Mouse (Mus musculus) heart, embryonic 15.5 days (tissue): Measurements from ENCODE around the gene Drc1. TPM values are rescaled to one million over a fixed set of nuclear protein-coding genes. Genes with fewer than 3 reads are reported as not detected.
A peak's percentile ranks its signal among the peaks of the same experiment; 100 is the strongest.

ENCODE experiments used
- ATAC-seq: fragments of 200-750 bp; cut with Nextera tagmentation; replicated peaks from 2 replicates; pipeline ENCODE4 v1.8.0; 2017; ENCODE audit warnings: low read depth, moderate TSS enrichment; ENCODE audit not compliant: insufficient number of reproducible peaks, insufficient read depth, low FRiP score
- H3K27ac ChIP-seq: fragments of 300-500 bp; sonication (generic); 2 replicates; pipeline ENCODE4 v1.5.1; 2015; ENCODE audit warnings: mild to moderate bottlenecking, inconsistent platforms
- H3K27me3 ChIP-seq: fragments of 300-500 bp; sonication (generic); 2 replicates; pipeline ENCODE4 v1.6.1; 2015; ENCODE audit warnings: inconsistent platforms
- H3K36me3 ChIP-seq: fragments of 300-500 bp; sonication (generic); 2 replicates; pipeline ENCODE4 v1.6.1; 2015; ENCODE audit warnings: mild to moderate bottlenecking, inconsistent platforms
- H3K4me1 ChIP-seq: fragments of 300-500 bp; sonication (generic); replicated peaks from 2 replicates; pipeline ENCODE4 v1.6.1; 2015; ENCODE audit warnings: inconsistent platforms
- H3K4me2 ChIP-seq: fragments of 300-500 bp; sonication (generic); 2 replicates; pipeline ENCODE4 v1.6.1; 2015; ENCODE audit warnings: inconsistent platforms, mild to moderate bottlenecking, moderate library complexity
- H3K4me3 ChIP-seq: fragments of 300-500 bp; sonication (generic); 2 replicates; pipeline ENCODE4 v1.5.1; 2015; ENCODE audit warnings: mild to moderate bottlenecking, inconsistent platforms
- H3K9ac ChIP-seq: fragments of 300-500 bp; sonication (generic); 2 replicates; pipeline ENCODE4 v1.6.1; 2015; ENCODE audit warnings: mild to moderate bottlenecking, inconsistent platforms
- H3K9me3 ChIP-seq: fragments of 300-500 bp; sonication (generic); replicated peaks from 2 replicates; pipeline ENCODE4 v1.6.1; 2016; ENCODE audit warnings: inconsistent platforms
- WGBS: fragments of 180-500 bp; shearing (Covaris S2); methylation state at CpG from one replicate; pipeline ENCODE4 v1.1.7; 2015; ENCODE audit warnings: mixed read lengths; 5-methylcytosine and 5-hydroxymethylcytosine counted together
- polyA plus RNA-seq: library from polyadenylated mRNA; unstranded; fragments of >200 nt; fragmentation: Nextera tagmentation; extraction: Ambion mirVana; gene quantifications from 2 replicates; pipeline ENCODE4 v1.2.1, GENCODE M21; 2015

Gene Drc1
- polyA plus RNA-seq = 0.84 and 2.7 TPM in 2 replicates

DNA sequence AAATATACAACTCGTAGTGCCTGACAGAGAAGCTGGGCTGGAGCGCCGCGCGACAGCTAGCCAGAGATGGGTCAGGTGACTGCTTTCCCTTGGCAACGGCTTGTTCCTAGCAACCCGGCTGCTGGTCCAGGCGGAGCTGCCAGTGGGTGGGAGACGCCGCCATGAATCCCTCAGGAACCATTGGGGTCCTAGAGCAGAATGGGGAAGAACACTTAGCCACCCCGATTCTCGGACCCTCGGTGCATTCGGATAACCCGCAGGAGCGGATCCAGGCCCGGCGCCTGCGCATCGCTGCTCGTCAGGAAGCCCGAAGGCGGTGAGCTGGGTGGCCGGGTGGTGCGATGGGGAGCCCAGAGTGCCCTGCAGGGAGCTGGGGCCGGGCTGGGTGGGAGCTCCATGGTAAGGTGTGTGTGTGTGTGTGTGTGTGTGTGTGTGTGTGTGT, at the start of gene Drc1:
Gene Drc1 (plus strand): TSS at position 98 of the 442 bp plus-strand sequence.
- H3K27ac ChIP-seq = no peak within 1 kb of the TSS
- peaks cover 6% of the 10 kb centered on the region; the same call in 1 of the 2 replicates for H3K4me1 ChIP-seq
- peak within 1 kb of the TSS; percentile 40 for H3K4me3 ChIP-seq
- H3K9me3 ChIP-seq = no peaks in the 10 kb centered on the region
- ATAC-seq = 0 out of 2 replicates have a peak, but pooled peaks have one; percentile 43
- H3K9ac ChIP-seq = no peak within 1 kb of the TSS
- H3K27me3 ChIP-seq = no peaks in the 10 kb centered on the region
- H3K36me3 ChIP-seq = no peaks in the 10 kb centered on the region
- WGBS = 6% methylated on average over 26 of the region's 26 CpGs
- peak within 1 kb of the TSS; percentile 66 for H3K4me2 ChIP-seq

DNA sequence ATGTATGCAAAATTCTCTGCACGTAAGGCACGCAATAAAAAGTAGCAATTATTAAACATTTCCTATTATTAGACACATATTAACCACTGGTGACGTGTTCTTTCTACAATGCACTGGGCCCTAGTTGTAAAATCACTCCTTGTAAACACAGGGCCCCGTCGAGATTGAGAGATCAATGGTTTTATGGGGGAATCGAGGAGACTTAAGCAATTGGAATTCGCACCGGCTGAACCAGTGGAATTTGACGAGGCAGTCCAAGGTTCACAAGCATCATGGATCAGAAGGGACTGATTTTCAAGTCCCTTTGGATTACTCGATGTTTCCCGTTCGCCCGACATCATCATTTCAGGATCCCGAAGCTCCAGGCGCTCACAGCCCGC, 49.3 kb upstream of the Drc1 start:
- peaks cover 27% of the 10 kb centered on the region for H3K4me1 ChIP-seq
- H3K4me2 ChIP-seq = peak overlapping the region; percentile 83
- no peaks in the 10 kb centered on the region for H3K9me3 ChIP-seq
- H3K27me3 ChIP-seq = no peaks in the 10 kb centered on the region
- H3K36me3 ChIP-seq = no peaks in the 10 kb centered on the region
- H3K9ac ChIP-seq = peak overlapping the region; percentile 60
- no peak for ATAC-seq
- WGBS = 45% methylated on average over 16 of the region's 16 CpGs
- H3K27ac ChIP-seq = peak overlapping the region; percentile 65
- peak overlapping the region; percentile 69 for H3K4me3 ChIP-seq

DNA sequence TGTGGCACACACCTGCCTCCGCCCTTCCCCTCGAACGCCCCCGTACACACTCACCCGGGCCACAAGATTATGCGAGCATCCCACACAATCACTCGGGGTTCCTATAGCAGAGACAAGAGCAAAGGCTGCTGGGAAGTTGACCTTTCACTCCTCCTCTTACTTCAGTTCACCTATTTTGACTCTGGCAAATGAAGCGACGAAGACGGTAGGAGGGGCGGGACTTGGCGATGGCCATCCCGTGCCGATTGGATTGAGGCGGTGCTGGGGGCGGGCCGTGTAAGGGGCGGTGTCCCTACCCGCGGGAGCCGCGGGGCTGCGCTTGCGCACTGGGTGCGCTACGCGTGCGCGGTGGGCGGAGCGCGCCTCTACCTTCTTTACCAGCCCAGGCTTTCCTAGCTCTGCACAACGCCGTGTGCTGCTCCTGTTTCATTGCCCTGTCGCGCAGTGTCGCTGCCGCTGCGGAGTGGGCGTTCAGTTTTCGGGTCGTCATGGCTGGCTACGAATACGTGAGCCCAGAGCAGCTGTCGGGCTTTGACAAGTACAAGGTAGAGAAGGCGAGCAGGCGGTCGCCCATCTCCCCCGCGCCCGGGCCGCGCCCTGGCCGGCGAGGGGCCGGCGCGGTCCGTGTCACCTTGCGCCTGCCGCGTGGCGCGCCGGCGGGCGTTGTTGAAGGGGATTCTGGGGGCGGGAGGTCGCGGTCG, 48.8 kb upstream of the Drc1 start, which contains the start of gene Selenoi:
Gene Selenoi (plus strand): TSS at position 311 of the 701 bp plus-strand sequence.
- 1% methylated on average over 71 of the region's 71 CpGs for WGBS
- no peaks in the 10 kb centered on the region for H3K9me3 ChIP-seq
- peak within 1 kb of the TSS; percentile 69 for H3K4me3 ChIP-seq
- H3K36me3 ChIP-seq = no peaks in the 10 kb centered on the region
- peaks cover 27% of the 10 kb centered on the region for H3K4me1 ChIP-seq
- peak within 1 kb of the TSS; percentile 94 for H3K27ac ChIP-seq
- ATAC-seq = peak; percentile 100
- H3K4me2 ChIP-seq = peak within 1 kb of the TSS; percentile 83
- peak within 1 kb of the TSS; percentile 84 for H3K9ac ChIP-seq
- H3K27me3 ChIP-seq = no peaks in the 10 kb centered on the region

DNA sequence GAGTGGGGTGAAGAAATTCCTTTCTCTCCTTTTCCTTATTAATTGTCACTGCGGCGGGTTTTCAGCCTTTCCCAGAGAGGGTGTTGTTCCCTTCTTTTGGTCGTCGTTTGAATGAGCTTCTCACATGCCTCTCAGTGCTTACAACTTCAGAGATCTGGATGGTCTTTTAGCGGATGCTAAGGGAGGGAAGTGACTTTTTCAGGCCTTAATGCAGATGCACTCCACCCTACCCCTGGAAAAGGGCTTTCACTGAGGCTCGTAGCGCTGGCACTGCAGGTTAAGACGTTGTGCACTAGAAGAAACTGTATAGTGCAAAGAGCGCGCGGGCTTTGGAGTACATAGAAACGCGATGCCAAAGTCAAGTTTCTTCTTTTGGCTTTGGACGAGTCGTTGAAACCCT, 48.1 kb upstream of the Drc1 start:
- H3K4me3 ChIP-seq = peak overlapping the region; percentile 69
- no peaks in the 10 kb centered on the region for H3K36me3 ChIP-seq
- peak overlapping the region; percentile 94 for H3K27ac ChIP-seq
- H3K9ac ChIP-seq = peak overlapping the region; percentile 84
- H3K4me2 ChIP-seq = peak overlapping the region; percentile 83
- no peaks in the 10 kb centered on the region for H3K9me3 ChIP-seq
- no peak for ATAC-seq
- no peaks in the 10 kb centered on the region for H3K27me3 ChIP-seq
- WGBS = 1% methylated on average over 15 of the region's 15 CpGs
- peaks cover 27% of the 10 kb centered on the region for H3K4me1 ChIP-seq

DNA sequence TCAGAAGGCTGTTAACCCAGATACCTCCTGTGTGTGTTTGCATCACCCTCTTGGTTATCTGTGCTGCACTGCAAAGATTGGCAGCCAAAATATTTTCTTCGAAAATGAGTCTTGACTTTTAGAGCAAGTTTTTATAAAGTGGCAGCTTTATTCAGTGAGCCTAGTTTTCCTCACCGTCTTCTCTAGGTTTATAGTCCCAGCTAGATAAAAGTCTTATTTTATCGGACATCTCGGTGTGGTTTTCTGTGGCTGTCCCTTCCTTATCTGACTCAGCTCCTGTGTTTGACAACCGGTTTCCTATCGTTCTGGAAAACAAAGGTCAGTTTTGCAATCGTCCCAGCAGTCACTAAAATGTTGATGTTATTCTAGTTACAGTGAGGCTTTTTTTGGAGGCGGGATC, 47.2 kb upstream of the Drc1 start:
- 29% methylated on average over 8 of the region's 8 CpGs for WGBS
- Histone ChIP-seq H3K4me2 (peak overlapping the region; percentile 83), H3K9ac (peak overlapping the region; percentile 84; the same call in 1 of the 2 replicates), H3K9me3 (no peaks in the 10 kb centered on the region), H3K27me3 (no peaks in the 10 kb centered on the region), H3K27ac (no peak overlapping the region), H3K4me1 (peaks cover 27% of the 10 kb centered on the region), H3K36me3 (no peaks in the 10 kb centered on the region), H3K4me3 (peak overlapping the region; percentile 69)
- ATAC-seq = no peak

DNA sequence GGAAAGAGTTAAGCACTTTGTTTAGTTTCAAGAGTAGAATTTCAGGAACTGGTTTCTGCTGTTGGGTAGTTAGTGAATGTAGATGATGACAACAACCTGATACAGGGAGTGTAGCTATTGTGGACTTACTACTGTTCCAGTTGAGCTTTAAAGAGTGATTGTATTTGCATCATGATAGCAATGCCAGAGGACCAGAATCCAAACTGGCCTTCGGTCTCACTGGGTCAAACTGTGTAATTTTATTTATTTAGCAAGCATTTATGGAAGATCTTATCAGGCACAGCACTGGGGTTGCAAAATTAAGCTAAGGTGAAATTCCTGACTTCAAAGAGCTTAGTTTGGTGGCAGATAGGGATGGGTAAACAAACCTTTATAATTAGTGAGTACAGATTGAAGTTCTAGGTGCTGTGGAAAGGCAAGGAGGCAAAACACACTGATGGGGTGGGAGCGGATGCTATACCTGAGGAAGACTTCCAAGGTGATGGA, 45.5 kb upstream of the Drc1 start:
- Histone ChIP-seq H3K4me1 (peaks cover 29% of the 10 kb centered on the region), H3K4me2 (no peak overlapping the region), H3K9me3 (no peaks in the 10 kb centered on the region), H3K27me3 (no peaks in the 10 kb centered on the region), H3K9ac (no peak overlapping the region), H3K27ac (no peak overlapping the region), H3K4me3 (no peak overlapping the region), H3K36me3 (no peaks in the 10 kb centered on the region)
- no peak for ATAC-seq
- 87% methylated on average over 2 of the region's 2 CpGs for WGBS

DNA sequence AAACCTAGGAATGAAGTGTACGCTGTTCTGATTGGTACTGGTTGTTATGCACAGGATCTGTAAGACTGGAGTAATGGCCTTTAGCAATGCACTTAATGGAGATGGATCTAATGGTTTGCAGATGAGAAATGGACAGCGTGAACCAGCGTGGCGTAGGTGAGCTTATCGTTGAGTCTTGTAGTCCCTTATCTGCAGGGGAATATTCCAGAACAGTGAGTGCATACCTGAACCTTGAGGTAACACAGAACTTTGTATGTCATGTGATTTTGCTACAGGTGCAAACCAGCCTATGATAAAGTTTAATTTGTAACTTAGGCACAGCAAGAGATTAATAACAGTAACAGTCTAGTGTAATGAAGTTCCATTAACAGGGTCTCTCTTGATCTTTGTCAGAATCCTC, 42.7 kb upstream of the Drc1 start:
- Histone ChIP-seq H3K27me3 (no peaks in the 10 kb centered on the region), H3K4me2 (no peak overlapping the region), H3K9me3 (no peaks in the 10 kb centered on the region), H3K4me1 (peaks cover 29% of the 10 kb centered on the region), H3K36me3 (no peaks in the 10 kb centered on the region), H3K27ac (no peak overlapping the region), H3K9ac (no peak overlapping the region), H3K4me3 (no peak overlapping the region)
- ATAC-seq = no peak
- WGBS = 88% methylated on average over 5 of the region's 5 CpGs

DNA sequence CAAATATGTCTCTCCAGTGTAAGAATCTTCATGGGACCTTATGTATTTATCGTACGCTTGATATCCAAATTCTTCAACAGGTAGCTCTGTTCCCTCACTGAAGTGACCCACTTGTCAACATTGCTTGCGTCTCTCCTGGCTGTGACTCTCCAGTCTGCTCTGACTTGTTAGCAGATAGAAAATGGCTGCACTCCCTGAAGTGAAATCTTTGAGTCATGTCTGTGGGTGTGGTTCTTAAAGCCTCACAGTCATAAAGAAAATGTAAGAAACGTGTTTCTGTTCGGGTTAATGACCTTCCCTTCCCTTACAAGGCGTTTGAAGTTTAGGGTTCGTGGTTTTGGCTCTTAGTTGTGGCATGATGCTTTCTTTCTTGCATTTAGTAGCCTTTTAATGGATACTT, 40.6 kb upstream of the Drc1 start:
- peaks cover 36% of the 10 kb centered on the region for H3K4me1 ChIP-seq
- ATAC-seq = no peak
- 73% methylated on average over 7 of the region's 7 CpGs for WGBS

DNA sequence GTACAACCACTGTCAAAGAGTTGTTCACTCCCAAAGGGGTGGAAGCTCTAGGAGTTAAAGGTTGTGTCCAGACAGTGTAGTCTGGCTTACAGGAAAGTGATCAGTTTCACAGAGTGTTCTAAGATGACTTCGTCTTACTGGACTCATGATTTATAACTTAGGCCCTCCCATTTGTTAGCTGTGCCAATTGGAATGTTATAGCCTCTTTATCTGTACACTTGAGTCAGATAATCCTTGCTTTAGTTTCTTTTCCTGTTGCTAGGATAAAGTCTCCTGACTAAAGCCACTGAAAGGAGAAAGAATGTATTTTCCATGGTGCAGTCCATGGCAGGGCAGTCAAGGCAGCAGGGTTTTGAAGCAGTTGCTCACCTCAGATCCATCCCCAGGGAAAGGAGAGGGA, 38.8 kb upstream of the Drc1 start:
- 25% methylated on average over 1 of the region's 1 CpGs for WGBS
- Histone ChIP-seq H3K36me3 (no peaks in the 10 kb centered on the region; the same call in 1 of the 2 replicates), H3K4me3 (no peak overlapping the region), H3K27me3 (no peaks in the 10 kb centered on the region), H3K27ac (peak overlapping the region; percentile 35), H3K4me1 (peaks cover 35% of the 10 kb centered on the region), H3K9me3 (no peaks in the 10 kb centered on the region), H3K9ac (no peak overlapping the region), H3K4me2 (no peak overlapping the region)
- ATAC-seq = 0 out of 2 replicates have a peak, but pooled peaks have one; percentile 7

More for the DNA sequence above, 40.6 kb upstream of the Drc1 start:
- H3K36me3 ChIP-seq = no peaks in the 10 kb centered on the region
- no peaks in the 10 kb centered on the region for H3K27me3 ChIP-seq
- no peak overlapping the region for H3K4me2 ChIP-seq
- no peaks in the 10 kb centered on the region for H3K9me3 ChIP-seq
- H3K4me3 ChIP-seq = no peak overlapping the region
- no peak overlapping the region for H3K9ac ChIP-seq
- no peak overlapping the region for H3K27ac ChIP-seq

DNA sequence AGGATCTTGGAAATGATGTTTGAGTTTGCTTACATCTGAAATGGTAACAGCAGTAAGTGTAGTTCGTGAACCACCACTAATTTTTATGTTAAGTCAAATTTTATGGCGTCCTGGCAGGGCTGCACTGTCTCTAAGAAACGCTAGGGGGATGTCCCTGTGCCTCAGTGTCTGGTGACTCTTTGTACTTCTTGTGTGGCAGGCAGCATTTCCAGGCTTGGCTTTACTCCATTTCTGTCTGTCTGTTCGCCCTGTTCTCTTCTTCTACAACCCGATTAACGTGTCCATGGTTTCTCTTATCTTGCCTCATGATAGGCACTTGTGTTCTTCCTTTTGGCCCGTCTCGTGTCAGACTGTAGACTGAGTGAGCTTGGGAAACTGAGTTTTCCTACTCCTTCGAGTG, 37.4 kb upstream of the Drc1 start:
- peak overlapping the region; percentile 33 for H3K27ac ChIP-seq
- no peak overlapping the region for H3K4me2 ChIP-seq
- H3K9ac ChIP-seq = peak overlapping the region; percentile 18; the same call in 1 of the 2 replicates
- no peak for ATAC-seq
- peaks cover 35% of the 10 kb centered on the region for H3K4me1 ChIP-seq
- 27% methylated on average over 9 of the region's 9 CpGs for WGBS
- no peaks in the 10 kb centered on the region for H3K27me3 ChIP-seq
- H3K36me3 ChIP-seq = no peaks in the 10 kb centered on the region; the same call in 1 of the 2 replicates
- no peaks in the 10 kb centered on the region for H3K9me3 ChIP-seq
- no peak overlapping the region for H3K4me3 ChIP-seq

DNA sequence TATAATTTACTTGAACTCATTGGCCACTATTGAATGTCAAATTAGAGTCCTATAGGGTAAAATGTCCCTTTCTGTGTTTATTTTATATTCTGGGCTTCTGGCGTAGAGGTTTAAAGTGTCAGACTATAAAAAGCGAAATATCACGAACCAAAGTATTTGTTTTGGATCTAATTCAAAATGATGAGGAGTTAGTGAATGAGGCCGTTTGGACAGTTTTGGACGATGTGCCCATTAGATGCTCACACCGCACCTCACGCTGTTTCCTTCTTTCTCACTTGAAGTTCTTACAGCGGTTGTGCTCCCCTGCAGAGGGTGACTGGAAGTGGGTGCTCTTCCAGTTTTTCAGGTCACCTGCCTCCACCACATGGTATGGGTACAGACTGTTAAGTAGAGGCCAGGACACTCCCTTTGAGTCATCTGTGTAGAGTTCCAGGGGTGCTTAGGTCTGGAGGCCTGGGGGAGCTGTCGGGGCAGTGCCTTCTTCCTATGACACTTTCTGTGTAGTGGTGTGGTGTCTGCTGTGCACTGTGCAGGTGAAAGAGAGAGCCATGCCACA, 35.2 kb upstream of the Drc1 start:
- Histone ChIP-seq H3K36me3 (peaks cover 5% of the 10 kb centered on the region; the same call in 1 of the 2 replicates), H3K4me2 (no peak overlapping the region), H3K27ac (no peak overlapping the region), H3K9ac (no peak overlapping the region), H3K4me3 (no peak overlapping the region), H3K9me3 (no peaks in the 10 kb centered on the region), H3K4me1 (peaks cover 32% of the 10 kb centered on the region), H3K27me3 (no peaks in the 10 kb centered on the region)
- no peak for ATAC-seq
- WGBS = 71% methylated on average over 9 of the region's 9 CpGs
